ENCODE assay signal across 24 mouse cellular contexts in genomic region chr4:155666903-155667302, GRCm38 (mm10). TPM values are rescaled to one million over a fixed set of nuclear protein-coding genes. Genes with fewer than 3 reads are reported as not detected.
DNase-seq lines count a peak whose midpoint lies in the region; ATAC-seq and TF ChIP-seq lines count a peak whose summit lies in the region.
"Had no signal": no experiment of that assay in that cellular context is flagged by ENCODE, and none has a peak within 500 bp of the region (broad histone marks: within the 10 kb centered on the region; RNA-seq: fewer than 3 reads in every experiment).

No protein-coding gene starts in this region.

- H3K36me3 ChIP-seq in kidney, postnatal 0 days (ENCODE audit: insufficient read depth, low read length), result 0 out of 2 replicates have a peak, but pooled peaks cover 3% of the 10 kb centered on the region
- H3K36me3 ChIP-seq in forebrain, embryonic 11.5 days (ENCODE audit: control insufficient read depth, insufficient read depth, low read length), result no peaks in the 10 kb centered on the region
- H3K36me3 ChIP-seq: liver, embryonic 12.5 days had no signal

- no peak for TF ChIP-seq CTCF in kidney, postnatal 0 days (IDR thresholded peaks at IDR 0.05; ENCODE audit: low read depth)

- H3K9me3 ChIP-seq in kidney, postnatal 0 days (replicated peaks; ENCODE audit: low read length), result no peaks in the 10 kb centered on the region
- no peaks in the 10 kb centered on the region for H3K9me3 ChIP-seq in forebrain, embryonic 11.5 days (ENCODE audit: control insufficient read depth, low read length)
- H3K9me3 ChIP-seq: embryonic facial prominence, embryonic 13.5 days; forebrain, embryonic 10.5 days; hindbrain, embryonic 15.5 days; liver, embryonic 12.5 days had no signal

- H3K27me3 ChIP-seq in kidney, postnatal 0 days (ENCODE audit: insufficient read depth, low read length), result no peaks in the 10 kb centered on the region
- H3K27me3 ChIP-seq in forebrain, embryonic 11.5 days (ENCODE audit: control insufficient read depth, insufficient read depth, low read length), result no peaks in the 10 kb centered on the region
- H3K27me3 ChIP-seq: embryonic facial prominence, embryonic 13.5 days; hindbrain, embryonic 15.5 days; liver, embryonic 12.5 days; Patski had no signal

- H3K4me3 ChIP-seq in kidney, postnatal 0 days (replicated peaks; ENCODE audit: low read depth, low read length), result no peak overlapping the region
- no peak overlapping the region for H3K4me3 ChIP-seq in forebrain, embryonic 11.5 days (ENCODE audit: low read depth, low read length)
- H3K4me3 ChIP-seq: embryonic facial prominence, embryonic 13.5 days; forebrain, embryonic 10.5 days; hindbrain, embryonic 15.5 days; liver, embryonic 12.5 days had no signal

- peak overlapping the region; percentile 13; the same call in 1 of the 2 replicates for H3K27ac ChIP-seq in kidney, postnatal 0 days
- no peak overlapping the region for H3K27ac ChIP-seq in forebrain, embryonic 11.5 days (ENCODE audit: low read depth, low read length)
- H3K27ac ChIP-seq: embryonic facial prominence, embryonic 13.5 days; forebrain, embryonic 10.5 days; hindbrain, embryonic 15.5 days; liver, embryonic 12.5 days had no signal

- H3K9ac ChIP-seq in kidney, postnatal 0 days (ENCODE audit: low read depth, low read length), result no peak overlapping the region
- no peak overlapping the region for H3K9ac ChIP-seq in forebrain, embryonic 11.5 days (ENCODE audit: low read length)
- H3K9ac ChIP-seq: embryonic facial prominence, embryonic 13.5 days; hindbrain, embryonic 15.5 days; liver, embryonic 12.5 days had no signal

- DNase-seq in kidney, postnatal 0 days (ENCODE audit: low spot score), result peak; percentile 57
- no peak for DNase-seq in kidney, adult 8-10 months
- DNase-seq in thymus, postnatal 0 days (ENCODE audit: low spot score), result peak; percentile 24
- DNase-seq in thymus, adult 18-20 months, result no peak
- no peak for DNase-seq in forebrain, embryonic 11.5 days (ENCODE audit: low spot score)
- no peak for DNase-seq in right cerebral cortex, adult 18-20 months
- DNase-seq: adrenal gland, postnatal 36 days; cerebellum, adult 8-10 months; gastrocnemius, postnatal 14 days; left cerebral cortex, postnatal 4 days; lung, postnatal 4 days; midbrain, embryonic 14.5 days; retina, postnatal 1 day had no signal

- no peak overlapping the region for H3K4me2 ChIP-seq in kidney, postnatal 0 days (ENCODE audit: low read length)
- no peak overlapping the region for H3K4me2 ChIP-seq in forebrain, embryonic 11.5 days (ENCODE audit: low read depth, low read length, severe bottlenecking)
- H3K4me2 ChIP-seq: embryonic facial prominence, embryonic 13.5 days; heart, embryonic 11.5 days; hindbrain, embryonic 15.5 days; liver, embryonic 12.5 days had no signal

- H3K4me1 ChIP-seq in kidney, postnatal 0 days (replicated peaks; ENCODE audit: insufficient read depth, low read length), result peaks cover 5% of the 10 kb centered on the region
- no peaks in the 10 kb centered on the region; the same call in 1 of the 2 replicates for H3K4me1 ChIP-seq in forebrain, embryonic 11.5 days (replicated peaks; ENCODE audit: control insufficient read depth, insufficient read depth, low read length)

- no peak for ATAC-seq in kidney, postnatal 0 days (replicated peaks; ENCODE audit: low FRiP score, low read depth)
- 0 out of 2 replicates have a peak, but pooled peaks have one; percentile 7 for ATAC-seq in common myeloid progenitor, adult 5-6 weeks (replicated peaks; ENCODE audit: low read depth, poor library complexity, severe bottlenecking)
- no peak for ATAC-seq in forebrain, embryonic 11.5 days (replicated peaks; ENCODE audit: low FRiP score)
- ATAC-seq: intestine, postnatal 0 days; liver, embryonic 12.5 days; Patski had no signal

RNA-seq across cellular contexts. Expression of gene Mib2, which starts 2.1 kb away (rescaled TPM):
- 19.6 and 21.0 TPM in 2 replicates for polyA plus RNA-seq in kidney, postnatal 0 days (2015; fragmentation: Nextera tagmentation; extraction: Ambion mirVana)
- 14.2 and 14.4 TPM in 2 replicates for polyA plus RNA-seq in thymus, postnatal 0 days (2015; fragmentation: Nextera tagmentation; extraction: Ambion mirVana)
- 18.9 and 21.1 TPM in 2 replicates for total RNA-seq in common myeloid progenitor, adult 5-6 weeks (2017)
- polyA plus RNA-seq in forebrain, embryonic 11.5 days (2014; fragmentation: Nextera tagmentation; extraction: Ambion mirVana), result 21.2 and 22.3 TPM in 2 replicates

RNA-seq across cellular contexts. Expression of gene Mmp23, which starts 13.7 kb away (rescaled TPM):
- 77.2 and 80.3 TPM in 2 replicates for polyA plus RNA-seq in kidney, postnatal 0 days (2015; fragmentation: Nextera tagmentation; extraction: Ambion mirVana)
- polyA plus RNA-seq in thymus, postnatal 0 days (2015; fragmentation: Nextera tagmentation; extraction: Ambion mirVana), result 7.5 and 8.3 TPM in 2 replicates
- total RNA-seq in common myeloid progenitor, adult 5-6 weeks (2017), result 0.91 TPM in 1 of 2 replicates, not detected in the other
- polyA plus RNA-seq in forebrain, embryonic 11.5 days (2014; fragmentation: Nextera tagmentation; extraction: Ambion mirVana), result 2.5 and 2.7 TPM in 2 replicates

RNA-seq across cellular contexts. Expression of gene Gm10563, which starts 21.7 kb away (rescaled TPM):
- polyA plus RNA-seq in kidney, postnatal 0 days (2015; fragmentation: Nextera tagmentation; extraction: Ambion mirVana), result not detected in 2 replicates
- polyA plus RNA-seq in thymus, postnatal 0 days (2015; fragmentation: Nextera tagmentation; extraction: Ambion mirVana), result not detected in 2 replicates
- total RNA-seq in common myeloid progenitor, adult 5-6 weeks (2017), result not detected in 2 replicates
- polyA plus RNA-seq in forebrain, embryonic 11.5 days (2014; fragmentation: Nextera tagmentation; extraction: Ambion mirVana), result not detected in 2 replicates
- total RNA-seq: adrenal gland, postnatal 36 days; gastrocnemius, postnatal 14 days; heart, postnatal 25 days; left cerebral cortex, postnatal 4 days had no signal
- polyA plus RNA-seq: cortical plate, adult 2 months; embryonic facial prominence, embryonic 13.5 days; forebrain, embryonic 10.5 days; frontal cortex, adult 2 months; heart, embryonic 11.5 days; hindbrain, embryonic 15.5 days; intestine, postnatal 0 days; liver, embryonic 12.5 days; midbrain, embryonic 14.5 days; Patski had no signal

RNA-seq across cellular contexts. Expression of gene Fndc10, which starts 27.2 kb away (rescaled TPM):
- 9.1 and 12.1 TPM in 2 replicates for polyA plus RNA-seq in kidney, postnatal 0 days (2015; fragmentation: Nextera tagmentation; extraction: Ambion mirVana)
- 4.4 and 5.2 TPM in 2 replicates for polyA plus RNA-seq in thymus, postnatal 0 days (2015; fragmentation: Nextera tagmentation; extraction: Ambion mirVana)
- 2.9 and 3.2 TPM in 2 replicates for total RNA-seq in common myeloid progenitor, adult 5-6 weeks (2017)
- polyA plus RNA-seq in forebrain, embryonic 11.5 days (2014; fragmentation: Nextera tagmentation; extraction: Ambion mirVana), result 2.3 and 2.9 TPM in 2 replicates

RNA-seq across cellular contexts. Expression of gene Ssu72, which starts 37.7 kb away (rescaled TPM):
- polyA plus RNA-seq in kidney, postnatal 0 days (2015; fragmentation: Nextera tagmentation; extraction: Ambion mirVana), result 151 and 159 TPM in 2 replicates
- polyA plus RNA-seq in thymus, postnatal 0 days (2015; fragmentation: Nextera tagmentation; extraction: Ambion mirVana), result 194 and 202 TPM in 2 replicates
- 73.2 and 108 TPM in 2 replicates for total RNA-seq in common myeloid progenitor, adult 5-6 weeks (2017)
- 138 and 144 TPM in 2 replicates for polyA plus RNA-seq in forebrain, embryonic 11.5 days (2014; fragmentation: Nextera tagmentation; extraction: Ambion mirVana)

Comparison
In these comparisons a context has a peak if more than half of its experiments do, and no peak if none do; other contexts are left out.
1. DNase-seq: peak in kidney, postnatal 0 days (single experiment) and thymus, postnatal 0 days (single experiment); none in kidney, adult 8-10 months (0 of 2), thymus, adult 18-20 months (0 of 2), forebrain, embryonic 11.5 days (single experiment) and right cerebral cortex, adult 18-20 months (single experiment).